ENCODE assay signal across 8 mouse cellular contexts in genomic region chr4:135920304-135921241, GRCm38 (mm10). TPM values are rescaled to one million over a fixed set of nuclear protein-coding genes. Genes with fewer than 3 reads are reported as not detected.
A peak's percentile ranks its signal among the peaks of the same experiment; 100 is the strongest.
DNase-seq lines count a peak whose midpoint lies in the region; ATAC-seq and TF ChIP-seq lines count a peak whose summit lies in the region.

TSS of gene Fuca1 (plus strand) at chr4:135920735.

- H3K4me2 ChIP-seq in heart, embryonic 15.5 days = peak within 1 kb of the TSS; percentile 94
- peak within 1 kb of the TSS; percentile 93 for H3K4me2 ChIP-seq in liver, embryonic 14.5 days (ENCODE audit: low read depth)
- H3K4me2 ChIP-seq in neural tube, embryonic 11.5 days (ENCODE audit: low read depth) = peak within 1 kb of the TSS; percentile 63
- H3K4me2 ChIP-seq in stomach, postnatal 0 days (replicated peaks; ENCODE audit: low read depth) = peak within 1 kb of the TSS; percentile 77

- H3K9ac ChIP-seq in heart, embryonic 15.5 days = peak within 1 kb of the TSS; percentile 81
- peak within 1 kb of the TSS; percentile 69 for H3K9ac ChIP-seq in liver, embryonic 14.5 days (replicated peaks)
- peak within 1 kb of the TSS; percentile 74 for H3K9ac ChIP-seq in neural tube, embryonic 11.5 days (ENCODE audit: low read length)
- H3K9ac ChIP-seq in stomach, postnatal 0 days (ENCODE audit: low read length) = peak within 1 kb of the TSS; percentile 75

- TF ChIP-seq CTCF in liver, embryonic 14.5 days (IDR thresholded peaks at IDR 0.05; ENCODE audit: low read depth) = peak; percentile 94
- TF ChIP-seq CTCF in stomach, postnatal 0 days (IDR thresholded peaks at IDR 0.05; ENCODE audit: low read depth) = peak; percentile 84

- H3K9me3 ChIP-seq in forebrain, embryonic 10.5 days = no peaks in the 10 kb centered on the region
- no peaks in the 10 kb centered on the region for H3K9me3 ChIP-seq in heart, embryonic 15.5 days (replicated peaks)
- H3K9me3 ChIP-seq in liver, embryonic 14.5 days (ENCODE audit: control insufficient read depth, low read length) = no peaks in the 10 kb centered on the region
- H3K9me3 ChIP-seq in neural tube, embryonic 11.5 days (ENCODE audit: control insufficient read depth, low read length) = no peaks in the 10 kb centered on the region
- no peaks in the 10 kb centered on the region for H3K9me3 ChIP-seq in stomach, postnatal 0 days (ENCODE audit: control insufficient read depth, low read length)

- peak; percentile 94 to 98 for DNase-seq in CD8-positive naive resting alpha-beta T cell, adult 2 months (ENCODE audit: low read depth in 2 of 2, low spot score in 2 of 2)
- DNase-seq in c-Kit-positive CD71-negative TER-119-negative erythroid progenitor cells, embryonic 14.5 days (ENCODE audit: low read depth) = peak; percentile 97
- DNase-seq in forebrain, embryonic 10.5 days (ENCODE audit: extremely low spot score, low spot score) = peak; percentile 97
- DNase-seq in kidney, postnatal 25 days = peak; percentile 97 to 98
- peak; percentile 92 to 94 (median 93) for DNase-seq in liver, embryonic 14.5 days (ENCODE audit: low read depth in 3 of 3, low spot score in 3 of 3)
- peak; percentile 97 for DNase-seq in neural tube, embryonic 11.5 days (ENCODE audit: low spot score)
- DNase-seq in stomach, postnatal 0 days (ENCODE audit: low spot score) = peak; percentile 97

- H3K27ac ChIP-seq in forebrain, embryonic 10.5 days = peak within 1 kb of the TSS; percentile 84
- peak within 1 kb of the TSS; percentile 78 for H3K27ac ChIP-seq in heart, embryonic 15.5 days
- no peak within 1 kb of the TSS; the same call in 1 of the 2 replicates for H3K27ac ChIP-seq in liver, embryonic 14.5 days
- H3K27ac ChIP-seq in neural tube, embryonic 11.5 days (ENCODE audit: low read depth, low read length) = peak within 1 kb of the TSS; percentile 17
- H3K27ac ChIP-seq in stomach, postnatal 0 days (replicated peaks) = peak within 1 kb of the TSS; percentile 69

- no peak for TF ChIP-seq EP300 in liver, embryonic 14.5 days (IDR thresholded peaks at IDR 0.05; ENCODE audit: low read depth)
- TF ChIP-seq EP300 in stomach, postnatal 0 days (optimal IDR thresholded peaks at IDR 0.05) = no peak

- ATAC-seq in heart, embryonic 15.5 days (replicated peaks; ENCODE audit: insufficient number of reproducible peaks, insufficient read depth, low FRiP score, low read depth) = peak; percentile 94
- ATAC-seq in liver, embryonic 14.5 days (ENCODE audit: insufficient read depth) = peak; percentile 93
- ATAC-seq in neural tube, embryonic 11.5 days (ENCODE audit: insufficient read depth, low FRiP score, low TSS enrichment) = peak; percentile 92
- ATAC-seq in stomach, postnatal 0 days (ENCODE audit: low FRiP score, low TSS enrichment) = peak; percentile 91

- H3K27me3 ChIP-seq in forebrain, embryonic 10.5 days (ENCODE audit: poor library complexity, severe bottlenecking) = no peaks in the 10 kb centered on the region
- no peaks in the 10 kb centered on the region for H3K27me3 ChIP-seq in heart, embryonic 15.5 days
- no peaks in the 10 kb centered on the region for H3K27me3 ChIP-seq in liver, embryonic 14.5 days (ENCODE audit: control insufficient read depth, insufficient read depth, low read length)
- no peaks in the 10 kb centered on the region for H3K27me3 ChIP-seq in neural tube, embryonic 11.5 days (ENCODE audit: control insufficient read depth, insufficient read depth, low read length)
- H3K27me3 ChIP-seq in stomach, postnatal 0 days (ENCODE audit: control insufficient read depth, insufficient read depth, low read length) = no peaks in the 10 kb centered on the region

- H3K36me3 ChIP-seq in forebrain, embryonic 10.5 days (replicated peaks) = peaks cover 17% of the 10 kb centered on the region
- H3K36me3 ChIP-seq in heart, embryonic 15.5 days = no peaks in the 10 kb centered on the region
- H3K36me3 ChIP-seq in liver, embryonic 14.5 days (replicated peaks; ENCODE audit: control insufficient read depth, insufficient read depth, low read depth) = no peaks in the 10 kb centered on the region
- H3K36me3 ChIP-seq in neural tube, embryonic 11.5 days (ENCODE audit: control insufficient read depth, insufficient read depth, low read length) = no peaks in the 10 kb centered on the region
- no peaks in the 10 kb centered on the region; the same call in 1 of the 2 replicates for H3K36me3 ChIP-seq in stomach, postnatal 0 days (ENCODE audit: control insufficient read depth, insufficient read depth, low read length)

- 3% methylated on average over 60 of the region's 60 CpGs for WGBS in forebrain, embryonic 10.5 days
- 1% methylated on average over 60 of the region's 60 CpGs for WGBS in heart, embryonic 15.5 days
- WGBS in liver, embryonic 14.5 days (ENCODE audit: insufficient replicate concordance) = under 1% methylated on average over 60 of the region's 60 CpGs
- 2% methylated on average over 60 of the region's 60 CpGs for WGBS in neural tube, embryonic 11.5 days
- WGBS in stomach, postnatal 0 days = under 1% methylated on average over 60 of the region's 60 CpGs

- H3K4me3 ChIP-seq in forebrain, embryonic 10.5 days = peak within 1 kb of the TSS; percentile 84
- peak within 1 kb of the TSS; percentile 89 for H3K4me3 ChIP-seq in heart, embryonic 15.5 days
- H3K4me3 ChIP-seq in liver, embryonic 14.5 days (ENCODE audit: insufficient read depth in 1 of 2, low read depth in 2 of 2, low read length in 2 of 2) = peak within 1 kb of the TSS; percentile 74 to 95
- peak within 1 kb of the TSS; percentile 63 for H3K4me3 ChIP-seq in neural tube, embryonic 11.5 days (ENCODE audit: low read depth, low read length)
- H3K4me3 ChIP-seq in stomach, postnatal 0 days (ENCODE audit: low read depth, low read length) = peak within 1 kb of the TSS; percentile 71

- peaks cover 21% of the 10 kb centered on the region for H3K4me1 ChIP-seq in forebrain, embryonic 10.5 days
- peaks cover 16% of the 10 kb centered on the region for H3K4me1 ChIP-seq in heart, embryonic 15.5 days (replicated peaks)
- peaks cover 4 to 13% of the 10 kb centered on the region in 2 experiments; a peak in 3 of 4 replicates for H3K4me1 ChIP-seq in liver, embryonic 14.5 days (replicated peaks; ENCODE audit: control insufficient read depth in 2 of 2, insufficient read depth in 2 of 2, low read length in 1 of 2)
- peaks cover 8% of the 10 kb centered on the region; the same call in 1 of the 2 replicates for H3K4me1 ChIP-seq in neural tube, embryonic 11.5 days (ENCODE audit: control insufficient read depth, insufficient read depth, low read length)
- H3K4me1 ChIP-seq in stomach, postnatal 0 days (replicated peaks; ENCODE audit: control insufficient read depth, insufficient read depth) = no peaks in the 10 kb centered on the region

RNA-seq across cellular contexts. Expression of gene Fuca1, which starts in this region (rescaled TPM):
- 46.4 and 52.4 TPM in 2 replicates for polyA plus RNA-seq in forebrain, embryonic 10.5 days (2016; fragmentation: Nextera tagmentation; extraction: Ambion mirVana)
- 38.1 and 61.6 TPM in 2 replicates for polyA plus RNA-seq in heart, embryonic 15.5 days (2015; fragmentation: Nextera tagmentation; extraction: Ambion mirVana)
- polyA plus RNA-seq in liver, embryonic 14.5 days (2012; rRNA removed) = 8.8 and 12.0 TPM in 2 replicates
- polyA plus RNA-seq in liver, embryonic 14.5 days (2014; fragmentation: Nextera tagmentation; extraction: Ambion mirVana) = 19.0 and 23.6 TPM in 2 replicates
- 47.2 and 60.6 TPM in 2 replicates for polyA plus RNA-seq in neural tube, embryonic 11.5 days (2014; fragmentation: Nextera tagmentation; extraction: Ambion mirVana)
- polyA plus RNA-seq in stomach, postnatal 0 days (2015; fragmentation: Nextera tagmentation; extraction: Ambion mirVana) = 171 and 179 TPM in 2 replicates
